In the genomic region with DNA sequence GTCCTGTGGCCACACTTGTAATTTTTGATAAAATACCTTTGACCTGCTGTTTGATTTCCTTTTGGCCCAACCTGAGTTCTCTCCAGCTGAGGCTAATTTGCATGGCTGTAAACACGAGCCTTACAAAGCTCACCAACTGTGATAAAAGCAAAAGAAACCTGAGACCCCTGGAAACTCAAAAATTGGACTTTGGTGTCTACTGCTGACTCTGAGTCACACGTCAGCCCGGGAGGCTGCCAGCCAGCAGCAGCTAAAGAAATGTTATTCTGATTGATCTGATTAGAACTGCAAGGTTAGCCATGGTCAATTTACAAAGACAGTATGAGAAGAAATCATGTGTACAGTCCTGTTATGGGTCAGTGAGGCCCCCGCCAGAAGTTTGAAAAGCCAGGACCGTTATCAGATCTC, we compare ENCODE assay signal across 14 mouse cellular contexts.
DNase-seq lines count a peak whose midpoint lies in the region; ATAC-seq lines count a peak whose summit lies in the region.
"Had no signal": no experiment of that assay in that cellular context is flagged by ENCODE, and none has a peak within 500 bp of the region (broad histone marks: within the 10 kb centered on the region; RNA-seq: fewer than 3 reads in every experiment).

No protein-coding gene starts in this region.

- H3K9ac ChIP-seq in forebrain, embryonic 13.5 days: no peak overlapping the region
- H3K9ac ChIP-seq in intestine, embryonic 16.5 days (ENCODE audit: low read depth, low read length): no peak overlapping the region
- H3K9ac ChIP-seq: forebrain, embryonic 15.5 days; midbrain, embryonic 15.5 days; neural tube, embryonic 13.5 days had no signal

- no peak for DNase-seq in forebrain, embryonic 10.5 days (ENCODE audit: extremely low spot score, low spot score)
- peak; percentile 49 for DNase-seq in embryo, embryonic 10.5 days (ENCODE audit: low spot score)
- peak; percentile 10 for DNase-seq in mesoderm, embryonic 11.5 days (ENCODE audit: low read depth, low spot score)
- no peak for DNase-seq in thymus, postnatal 0 days (ENCODE audit: low spot score)
- DNase-seq in spleen, postnatal 10 days (ENCODE audit: low spot score in 2 of 2): no peak
- no peak for DNase-seq in layer of hippocampus, adult 8-10 months (ENCODE audit: low spot score in 2 of 2)
- DNase-seq: gastrocnemius, postnatal 25 days; liver; right cerebral cortex, adult 18-20 months had no signal

- no peaks in the 10 kb centered on the region for H3K36me3 ChIP-seq in forebrain, embryonic 10.5 days (replicated peaks)
- H3K36me3 ChIP-seq in forebrain, embryonic 13.5 days (ENCODE audit: poor library complexity, severe bottlenecking): no peaks in the 10 kb centered on the region
- H3K36me3 ChIP-seq in intestine, embryonic 16.5 days (ENCODE audit: control insufficient read depth, insufficient read depth, low read length): no peaks in the 10 kb centered on the region
- H3K36me3 ChIP-seq: forebrain, embryonic 15.5 days; midbrain, embryonic 15.5 days; neural tube, embryonic 13.5 days had no signal

- H3K27ac ChIP-seq in forebrain, embryonic 10.5 days: peak overlapping the region; percentile 41; the same call in 1 of the 2 replicates
- no peak overlapping the region for H3K27ac ChIP-seq in forebrain, embryonic 13.5 days
- H3K27ac ChIP-seq in intestine, embryonic 16.5 days (ENCODE audit: low read length): no peak overlapping the region
- H3K27ac ChIP-seq: forebrain, embryonic 15.5 days; midbrain, embryonic 15.5 days; neural tube, embryonic 13.5 days had no signal

- no peak overlapping the region for H3K4me2 ChIP-seq in forebrain, embryonic 13.5 days
- H3K4me2 ChIP-seq in intestine, embryonic 16.5 days (ENCODE audit: low read depth, low read length): no peak overlapping the region
- H3K4me2 ChIP-seq: forebrain, embryonic 15.5 days; midbrain, embryonic 15.5 days; neural tube, embryonic 13.5 days had no signal

- H3K27me3 ChIP-seq in forebrain, embryonic 10.5 days (ENCODE audit: poor library complexity, severe bottlenecking): no peaks in the 10 kb centered on the region
- H3K27me3 ChIP-seq in forebrain, embryonic 13.5 days: no peaks in the 10 kb centered on the region
- no peaks in the 10 kb centered on the region for H3K27me3 ChIP-seq in intestine, embryonic 16.5 days (replicated peaks; ENCODE audit: control insufficient read depth, insufficient read depth, low read length)
- H3K27me3 ChIP-seq: forebrain, embryonic 15.5 days; midbrain, embryonic 15.5 days; neural tube, embryonic 13.5 days had no signal

- ATAC-seq in forebrain, embryonic 13.5 days: no peak
- ATAC-seq in intestine, embryonic 16.5 days: peak; percentile 62
- ATAC-seq: forebrain, embryonic 15.5 days; midbrain, embryonic 15.5 days had no signal

- H3K4me3 ChIP-seq in forebrain, embryonic 10.5 days: no peak overlapping the region
- no peak overlapping the region for H3K4me3 ChIP-seq in forebrain, embryonic 13.5 days
- H3K4me3 ChIP-seq in intestine, embryonic 16.5 days (ENCODE audit: low read length): no peak overlapping the region
- H3K4me3 ChIP-seq: forebrain, embryonic 15.5 days; midbrain, embryonic 15.5 days; neural tube, embryonic 13.5 days had no signal

- peaks cover 29% of the 10 kb centered on the region for H3K4me1 ChIP-seq in forebrain, embryonic 10.5 days
- H3K4me1 ChIP-seq in forebrain, embryonic 13.5 days: peaks cover 23% of the 10 kb centered on the region
- 0 out of 2 replicates have a peak, but pooled peaks cover 4% of the 10 kb centered on the region for H3K4me1 ChIP-seq in intestine, embryonic 16.5 days (ENCODE audit: control insufficient read depth, insufficient read depth, low read length)

- H3K9me3 ChIP-seq in forebrain, embryonic 10.5 days: no peaks in the 10 kb centered on the region
- H3K9me3 ChIP-seq in forebrain, embryonic 13.5 days (replicated peaks): no peaks in the 10 kb centered on the region
- H3K9me3 ChIP-seq in intestine, embryonic 16.5 days (ENCODE audit: control insufficient read depth, low read length): no peaks in the 10 kb centered on the region
- H3K9me3 ChIP-seq: forebrain, embryonic 15.5 days; midbrain, embryonic 15.5 days; neural tube, embryonic 13.5 days had no signal

- 3% methylated on average over 5 of the region's 5 CpGs for WGBS in forebrain, embryonic 10.5 days
- WGBS in forebrain, embryonic 13.5 days: 8% methylated on average over 5 of the region's 5 CpGs
- 43% methylated on average over 5 of the region's 5 CpGs for WGBS in intestine, embryonic 16.5 days

Comparison
In these comparisons a context has a peak if more than half of its experiments do, and no peak if none do; other contexts are left out.
1. DNase-seq: peak in embryo, embryonic 10.5 days (single experiment) and mesoderm, embryonic 11.5 days (single experiment); none in forebrain, embryonic 10.5 days (single experiment), thymus, postnatal 0 days (single experiment), spleen, postnatal 10 days (0 of 2) and layer of hippocampus, adult 8-10 months (0 of 2).